In genomic region chr7:65074194-65074593, GRCm38 (mm10) we compare ENCODE assay signal across 12 mouse cellular contexts.
DNase-seq lines count a peak whose midpoint lies in the region; ATAC-seq lines count a peak whose summit lies in the region.
"Had no signal": no experiment of that assay in that cellular context is flagged by ENCODE, and none has a peak within 500 bp of the region (broad histone marks: within the 10 kb centered on the region; RNA-seq: fewer than 3 reads in every experiment).

No protein-coding gene starts in this region.

- WGBS in intestine, embryonic 15.5 days, result 40% methylated on average over 9 of the region's 9 CpGs
- WGBS in intestine, embryonic 16.5 days, result 54% methylated on average over 9 of the region's 9 CpGs
- 49% methylated on average over 9 of the region's 9 CpGs for WGBS in midbrain, embryonic 12.5 days
- 45% methylated on average over 9 of the region's 9 CpGs for WGBS in midbrain, embryonic 16.5 days

- DNase-seq in embryo, embryonic 10 days (ENCODE audit: low spot score), result peak; percentile 15
- DNase-seq in layer of hippocampus, postnatal 10 days (ENCODE audit: low spot score in 2 of 2), result no peak
- DNase-seq in urinary bladder, adult 18-20 months (ENCODE audit: low spot score in 2 of 2), result no peak

- H3K4me1 ChIP-seq in intestine, embryonic 15.5 days (replicated peaks), result no peaks in the 10 kb centered on the region
- H3K4me1 ChIP-seq in intestine, embryonic 16.5 days (ENCODE audit: control insufficient read depth, insufficient read depth, low read length), result no peaks in the 10 kb centered on the region
- H3K4me1 ChIP-seq in midbrain, embryonic 12.5 days, result peaks cover 7% of the 10 kb centered on the region
- H3K4me1 ChIP-seq in midbrain, embryonic 16.5 days (ENCODE audit: control insufficient read depth, insufficient read depth, low read length), result 0 out of 2 replicates have a peak, but pooled peaks cover 9% of the 10 kb centered on the region
- H3K4me1 ChIP-seq: lung, embryonic 15.5 days had no signal

- peak; percentile 20; the same call in 1 of the 2 replicates for ATAC-seq in intestine, embryonic 15.5 days
- no peak for ATAC-seq in intestine, embryonic 16.5 days
- ATAC-seq in midbrain, embryonic 12.5 days (ENCODE audit: low FRiP score, low read depth), result peak; percentile 47; the same call in 1 of the 2 replicates
- ATAC-seq in midbrain, embryonic 16.5 days, result no peak
- peak; percentile 59 for ATAC-seq in megakaryocyte progenitor cell, adult 5-6 weeks (replicated peaks; ENCODE audit: poor library complexity)

- no peaks in the 10 kb centered on the region for H3K36me3 ChIP-seq in intestine, embryonic 15.5 days
- no peaks in the 10 kb centered on the region for H3K36me3 ChIP-seq in intestine, embryonic 16.5 days (ENCODE audit: control insufficient read depth, insufficient read depth, low read length)
- no peaks in the 10 kb centered on the region for H3K36me3 ChIP-seq in midbrain, embryonic 12.5 days
- H3K36me3 ChIP-seq in midbrain, embryonic 16.5 days (ENCODE audit: control insufficient read depth, insufficient read depth, low read length), result no peaks in the 10 kb centered on the region
- H3K36me3 ChIP-seq: hindbrain, embryonic 13.5 days; limb, embryonic 13.5 days; lung, embryonic 15.5 days had no signal

- H3K4me2 ChIP-seq in intestine, embryonic 15.5 days (replicated peaks), result no peak overlapping the region
- H3K4me2 ChIP-seq in intestine, embryonic 16.5 days (ENCODE audit: low read depth, low read length), result no peak overlapping the region
- no peak overlapping the region for H3K4me2 ChIP-seq in midbrain, embryonic 12.5 days (replicated peaks)
- H3K4me2 ChIP-seq in midbrain, embryonic 16.5 days (ENCODE audit: low read length), result no peak overlapping the region
- H3K4me2 ChIP-seq: heart, embryonic 11.5 days; hindbrain, embryonic 13.5 days; limb, embryonic 13.5 days; lung, embryonic 15.5 days had no signal

- H3K27me3 ChIP-seq in intestine, embryonic 15.5 days (replicated peaks), result no peaks in the 10 kb centered on the region
- no peaks in the 10 kb centered on the region for H3K27me3 ChIP-seq in intestine, embryonic 16.5 days (replicated peaks; ENCODE audit: control insufficient read depth, insufficient read depth, low read length)
- H3K27me3 ChIP-seq in midbrain, embryonic 12.5 days, result no peaks in the 10 kb centered on the region
- H3K27me3 ChIP-seq in midbrain, embryonic 16.5 days (ENCODE audit: control insufficient read depth, insufficient read depth, low read depth, low read length), result no peaks in the 10 kb centered on the region
- H3K27me3 ChIP-seq: hindbrain, embryonic 13.5 days; limb, embryonic 13.5 days; lung, embryonic 15.5 days had no signal

- no peak overlapping the region for H3K4me3 ChIP-seq in intestine, embryonic 15.5 days (replicated peaks)
- H3K4me3 ChIP-seq in intestine, embryonic 16.5 days (ENCODE audit: low read length), result no peak overlapping the region
- no peak overlapping the region for H3K4me3 ChIP-seq in midbrain, embryonic 12.5 days
- H3K4me3 ChIP-seq in midbrain, embryonic 16.5 days (ENCODE audit: low read depth, low read length), result no peak overlapping the region
- H3K4me3 ChIP-seq: hindbrain, embryonic 13.5 days; limb, embryonic 13.5 days; lung, embryonic 15.5 days had no signal

- H3K9me3 ChIP-seq in intestine, embryonic 15.5 days, result no peaks in the 10 kb centered on the region
- no peaks in the 10 kb centered on the region for H3K9me3 ChIP-seq in intestine, embryonic 16.5 days (ENCODE audit: control insufficient read depth, low read length)
- H3K9me3 ChIP-seq in midbrain, embryonic 12.5 days, result no peaks in the 10 kb centered on the region
- H3K9me3 ChIP-seq in midbrain, embryonic 16.5 days (replicated peaks; ENCODE audit: control insufficient read depth, low read length, poor library complexity, severe bottlenecking), result no peaks in the 10 kb centered on the region
- H3K9me3 ChIP-seq: hindbrain, embryonic 13.5 days; lung, embryonic 15.5 days had no signal

- no peak overlapping the region for H3K27ac ChIP-seq in intestine, embryonic 15.5 days
- H3K27ac ChIP-seq in intestine, embryonic 16.5 days (ENCODE audit: low read length), result no peak overlapping the region
- no peak overlapping the region for H3K27ac ChIP-seq in midbrain, embryonic 12.5 days (replicated peaks)
- no peak overlapping the region for H3K27ac ChIP-seq in midbrain, embryonic 16.5 days (ENCODE audit: low read length)
- H3K27ac ChIP-seq: hindbrain, embryonic 13.5 days; limb, embryonic 13.5 days; lung, embryonic 15.5 days had no signal

- no peak overlapping the region for H3K9ac ChIP-seq in intestine, embryonic 15.5 days
- H3K9ac ChIP-seq in intestine, embryonic 16.5 days (ENCODE audit: low read depth, low read length), result no peak overlapping the region
- H3K9ac ChIP-seq in midbrain, embryonic 12.5 days (replicated peaks), result no peak overlapping the region
- H3K9ac ChIP-seq in midbrain, embryonic 16.5 days (ENCODE audit: low read depth, low read length), result no peak overlapping the region
- H3K9ac ChIP-seq: hindbrain, embryonic 13.5 days; limb, embryonic 13.5 days; lung, embryonic 15.5 days had no signal

Comparison
In these comparisons a context has a peak if more than half of its experiments do, and no peak if none do; other contexts are left out.
1. ATAC-seq: peak in intestine, embryonic 15.5 days (single experiment), midbrain, embryonic 12.5 days (single experiment) and megakaryocyte progenitor cell, adult 5-6 weeks (single experiment); none in intestine, embryonic 16.5 days (single experiment) and midbrain, embryonic 16.5 days (single experiment).